ENCODE assay signal across 8 mouse cellular contexts in the genomic region with DNA sequence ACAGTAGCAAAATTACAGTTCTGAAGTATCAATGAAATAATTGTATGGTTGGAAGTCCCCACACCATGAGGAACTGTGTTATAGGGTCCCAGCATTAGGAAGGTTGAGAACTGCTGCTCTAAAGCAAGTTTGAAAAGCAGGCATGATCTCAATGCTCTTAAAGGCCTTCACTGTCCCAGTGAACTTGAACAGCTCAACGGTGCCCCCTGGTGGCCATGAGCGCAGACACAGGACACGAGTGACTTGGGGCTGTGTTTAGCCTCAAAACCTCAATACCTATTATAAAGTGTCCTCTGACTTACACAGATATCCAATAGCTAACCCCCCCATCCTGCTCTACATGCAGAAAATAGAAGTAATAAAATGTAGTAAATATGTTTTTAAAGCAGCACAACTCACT.
DNase-seq lines count a peak whose midpoint lies in the region; ATAC-seq and TF ChIP-seq lines count a peak whose summit lies in the region.

No protein-coding gene starts in this region.

- H3K9me3 ChIP-seq in E14TG2a.4 (ENCODE audit: low read length) = no peaks in the 10 kb centered on the region
- H3K9me3 ChIP-seq in forebrain, embryonic 13.5 days (replicated peaks) = no peaks in the 10 kb centered on the region
- H3K9me3 ChIP-seq in liver, postnatal 0 days (ENCODE audit: low read length) = no peaks in the 10 kb centered on the region

- no peak overlapping the region for H3K9ac ChIP-seq in forebrain, embryonic 13.5 days
- no peak overlapping the region for H3K9ac ChIP-seq in liver, postnatal 0 days (replicated peaks)

- TF ChIP-seq EP300 in liver, postnatal 0 days (IDR thresholded peaks at IDR 0.05; ENCODE audit: low read depth) = no peak

- H3K4me3 ChIP-seq in E14TG2a.4 (replicated peaks; ENCODE audit: low read length) = no peak overlapping the region
- H3K4me3 ChIP-seq in forebrain, embryonic 13.5 days = no peak overlapping the region
- H3K4me3 ChIP-seq in liver, postnatal 0 days (ENCODE audit: low read depth, low read length) = no peak overlapping the region

- peak; percentile 85 for DNase-seq in c-Kit-positive CD71-positive TER-119-negative erythroid progenitor cells, embryonic 14.5 days (ENCODE audit: low read depth)
- peak; percentile 90 to 95 for DNase-seq in heart, postnatal 14 days
- peak; percentile 80 for DNase-seq in large intestine, adult 2 months (ENCODE audit: low read depth, low spot score)
- peak; percentile 91 for DNase-seq in liver, postnatal 0 days
- DNase-seq in testis, postnatal 14 days (ENCODE audit: low spot score) = peak; percentile 72

- H3K27ac ChIP-seq in forebrain, embryonic 13.5 days = no peak overlapping the region
- no peak overlapping the region for H3K27ac ChIP-seq in liver, postnatal 0 days (ENCODE audit: low read depth)

- ATAC-seq in forebrain, embryonic 13.5 days = peak; percentile 89
- peak; percentile 72 for ATAC-seq in liver, postnatal 0 days
- peak; percentile 90 for ATAC-seq in neutrophil, adult 5-6 weeks (ENCODE audit: extremely low read depth, insufficient number of reproducible peaks, low FRiP score, poor library complexity, severe bottlenecking)

- H3K36me3 ChIP-seq in E14TG2a.4 (ENCODE audit: insufficient read depth, low read length) = no peaks in the 10 kb centered on the region
- no peaks in the 10 kb centered on the region for H3K36me3 ChIP-seq in forebrain, embryonic 13.5 days (ENCODE audit: poor library complexity, severe bottlenecking)
- peaks cover 3% of the 10 kb centered on the region; the same call in 1 of the 2 replicates for H3K36me3 ChIP-seq in liver, postnatal 0 days (replicated peaks; ENCODE audit: insufficient read depth, low read length)

- 1% methylated on average over 3 of the region's 3 CpGs for WGBS in forebrain, embryonic 13.5 days
- WGBS in large intestine, adult 2 months = 1% methylated on average over 3 of the region's 3 CpGs
- 0% methylated on average over 3 of the region's 3 CpGs for WGBS in liver, postnatal 0 days (ENCODE audit: insufficient replicate concordance)

- no peaks in the 10 kb centered on the region for H3K27me3 ChIP-seq in E14TG2a.4 (ENCODE audit: insufficient read depth, low read length)
- no peaks in the 10 kb centered on the region for H3K27me3 ChIP-seq in forebrain, embryonic 13.5 days
- H3K27me3 ChIP-seq in liver, postnatal 0 days (ENCODE audit: insufficient read depth, low read length) = no peaks in the 10 kb centered on the region

- H3K4me1 ChIP-seq in E14TG2a.4 (replicated peaks; ENCODE audit: low read depth, low read length) = no peaks in the 10 kb centered on the region
- H3K4me1 ChIP-seq in forebrain, embryonic 13.5 days = peaks cover 16% of the 10 kb centered on the region
- peaks cover 5% of the 10 kb centered on the region; the same call in 1 of the 2 replicates for H3K4me1 ChIP-seq in liver, postnatal 0 days (ENCODE audit: insufficient read depth)

- TF ChIP-seq CTCF in E14TG2a.4 (conservative IDR thresholded peaks at IDR 0.05; ENCODE audit: low read length) = peak; percentile 69
- peak; percentile 98 for TF ChIP-seq CTCF in liver, postnatal 0 days (IDR thresholded peaks at IDR 0.05; ENCODE audit: low read depth)

- intact Hi-C loops in heart, postnatal 14 days (cut with DNase I) = loop anchor here (1.0 to 2.0 kb wide), 2 partner anchors 152 to 244 kb away; a partner anchor contains a TSS

- no peak overlapping the region for H3K4me2 ChIP-seq in forebrain, embryonic 13.5 days
- no peak overlapping the region for H3K4me2 ChIP-seq in liver, postnatal 0 days (ENCODE audit: low read depth, low read length)
